Comparison of ENCODE assay signal across 7 mouse cellular contexts in the genomic region with DNA sequence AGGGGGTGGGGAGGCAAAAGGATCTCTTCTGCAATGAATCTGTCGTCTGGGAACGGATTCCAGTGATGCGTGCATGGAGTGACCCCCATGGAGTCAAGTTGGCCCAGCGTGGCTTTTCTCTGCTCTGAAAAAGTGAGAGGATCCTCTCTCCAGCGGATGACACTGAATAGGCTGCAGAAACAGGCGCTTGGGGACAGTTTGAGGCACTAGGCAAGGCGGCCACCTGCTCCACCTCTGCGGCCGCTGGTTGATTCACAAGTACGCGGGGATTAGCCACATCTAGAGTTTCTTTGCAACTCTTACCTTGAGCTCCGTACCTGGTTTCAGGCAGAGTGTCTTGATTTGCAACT.
DNase-seq lines count a peak whose midpoint lies in the region; ATAC-seq lines count a peak whose summit lies in the region.

No protein-coding gene starts in this region.

- H3K9ac ChIP-seq in lung, embryonic 15.5 days = peak overlapping the region; percentile 46; the same call in 1 of the 2 replicates
- H3K9ac ChIP-seq in forebrain, embryonic 13.5 days = peak overlapping the region; percentile 65
- no peak overlapping the region; the same call in 1 of the 2 replicates for H3K9ac ChIP-seq in neural tube, embryonic 14.5 days (replicated peaks; ENCODE audit: low read depth, low read length)

- no peak for DNase-seq in lung, postnatal 14 days
- DNase-seq in limb, embryonic 10.5 days (ENCODE audit: low spot score) = peak; percentile 46
- no peak for DNase-seq in cerebellum, postnatal 25 days
- no peak for DNase-seq in spleen, postnatal 10 days (ENCODE audit: low spot score in 2 of 2)

- ATAC-seq in lung, embryonic 15.5 days (ENCODE audit: borderline replicate concordance, extremely low read depth, low FRiP score, low TSS enrichment) = peak; percentile 55; the same call in 1 of the 2 replicates
- no peak; the same call in 1 of the 2 replicates for ATAC-seq in forebrain, embryonic 13.5 days
- 0 out of 2 replicates have a peak, but pooled peaks have one; percentile 50 for ATAC-seq in neural tube, embryonic 14.5 days (ENCODE audit: low read depth)

- H3K4me2 ChIP-seq in lung, embryonic 15.5 days = peak overlapping the region; percentile 64
- peak overlapping the region; percentile 65 for H3K4me2 ChIP-seq in forebrain, embryonic 13.5 days
- peak overlapping the region; percentile 57 for H3K4me2 ChIP-seq in neural tube, embryonic 14.5 days (ENCODE audit: low read depth, low read length)

- no peaks in the 10 kb centered on the region for H3K27me3 ChIP-seq in lung, embryonic 15.5 days
- no peaks in the 10 kb centered on the region for H3K27me3 ChIP-seq in forebrain, embryonic 13.5 days
- peaks cover 44% of the 10 kb centered on the region for H3K27me3 ChIP-seq in limb, embryonic 10.5 days (ENCODE audit: low read depth, poor library complexity, severe bottlenecking)
- no peaks in the 10 kb centered on the region for H3K27me3 ChIP-seq in neural tube, embryonic 14.5 days (ENCODE audit: control insufficient read depth, insufficient read depth, low read length)

- H3K4me3 ChIP-seq in lung, embryonic 15.5 days = peak overlapping the region; percentile 39
- peak overlapping the region; percentile 43 for H3K4me3 ChIP-seq in forebrain, embryonic 13.5 days
- peak overlapping the region; percentile 48 for H3K4me3 ChIP-seq in limb, embryonic 10.5 days
- peak overlapping the region; percentile 32 for H3K4me3 ChIP-seq in neural tube, embryonic 14.5 days (ENCODE audit: low read depth, low read length)

- no peak overlapping the region for H3K27ac ChIP-seq in lung, embryonic 15.5 days
- peak overlapping the region; percentile 66; the same call in 1 of the 2 replicates for H3K27ac ChIP-seq in forebrain, embryonic 13.5 days
- H3K27ac ChIP-seq in limb, embryonic 10.5 days = no peak overlapping the region
- no peak overlapping the region for H3K27ac ChIP-seq in neural tube, embryonic 14.5 days (ENCODE audit: low read depth, low read length)

- H3K4me1 ChIP-seq in lung, embryonic 15.5 days = peaks cover 24% of the 10 kb centered on the region
- peaks cover 35% of the 10 kb centered on the region for H3K4me1 ChIP-seq in forebrain, embryonic 13.5 days
- peaks cover 14% of the 10 kb centered on the region for H3K4me1 ChIP-seq in limb, embryonic 10.5 days
- no peaks in the 10 kb centered on the region for H3K4me1 ChIP-seq in neural tube, embryonic 14.5 days (ENCODE audit: control insufficient read depth, insufficient read depth, low read length)

- WGBS in lung, embryonic 15.5 days = 10% methylated on average over 12 of the region's 12 CpGs
- WGBS in forebrain, embryonic 13.5 days = 1% methylated on average over 12 of the region's 12 CpGs
- WGBS in limb, embryonic 10.5 days = 7% methylated on average over 12 of the region's 12 CpGs
- WGBS in neural tube, embryonic 14.5 days = 1% methylated on average over 12 of the region's 12 CpGs

- H3K9me3 ChIP-seq in lung, embryonic 15.5 days = no peaks in the 10 kb centered on the region
- H3K9me3 ChIP-seq in forebrain, embryonic 13.5 days (replicated peaks) = no peaks in the 10 kb centered on the region
- no peaks in the 10 kb centered on the region for H3K9me3 ChIP-seq in limb, embryonic 10.5 days (replicated peaks)
- H3K9me3 ChIP-seq in neural tube, embryonic 14.5 days (ENCODE audit: control insufficient read depth, low read length) = no peaks in the 10 kb centered on the region

- no peaks in the 10 kb centered on the region for H3K36me3 ChIP-seq in lung, embryonic 15.5 days
- H3K36me3 ChIP-seq in forebrain, embryonic 13.5 days (ENCODE audit: poor library complexity, severe bottlenecking) = no peaks in the 10 kb centered on the region
- no peaks in the 10 kb centered on the region for H3K36me3 ChIP-seq in limb, embryonic 10.5 days
- no peaks in the 10 kb centered on the region for H3K36me3 ChIP-seq in neural tube, embryonic 14.5 days (ENCODE audit: control insufficient read depth, insufficient read depth, low read length)
